Mouse (Mus musculus) heart, embryonic 14.5 days (tissue): ENCODE data around the gene Clip4. TPM values are rescaled to one million over a fixed set of nuclear protein-coding genes. Genes with fewer than 3 reads are reported as not detected.

Source experiments
- ATAC-seq: fragments of 200-750 bp; cut with Nextera tagmentation; 2 replicates; pipeline ENCODE4 v1.8.0; 2017; ENCODE audit warnings: low read depth, moderate TSS enrichment; ENCODE audit not compliant: insufficient number of reproducible peaks, insufficient read depth, low FRiP score
- H3K27ac ChIP-seq, 2 experiments: fragments of 200-500 bp in 1 of 2; fragments of 300-500 bp in 1 of 2; sonication (generic) in 1 of 2; replicated peaks in 1 of 2; 2 replicates each; pipeline ENCODE4 v1.5.1; 2012 to 2014; ENCODE audit warnings: low read depth in 2 of 2, low read length in 2 of 2, control low read depth in 1 of 2, mild to moderate bottlenecking in 1 of 2, mixed read lengths in 1 of 2; ENCODE audit not compliant: control insufficient read depth in 1 of 2, insufficient read depth in 1 of 2
- H3K27me3 ChIP-seq: fragments of 300-500 bp; sonication (generic); 2 replicates; pipeline ENCODE4 v1.6.1; 2014; ENCODE audit warnings: mild to moderate bottlenecking, low read length, control low read depth; ENCODE audit not compliant: control insufficient read depth, insufficient read depth
- H3K36me3 ChIP-seq: fragments of 300-500 bp; sonication (generic); 2 replicates; pipeline ENCODE4 v1.6.1; 2014; ENCODE audit warnings: mild to moderate bottlenecking, control low read depth, low read length, mixed read lengths; ENCODE audit not compliant: control insufficient read depth, insufficient read depth
- H3K4me1 ChIP-seq, 2 experiments: fragments of 200-500 bp in 1 of 2; fragments of 300-500 bp in 1 of 2; sonication (generic) in 1 of 2; 2 replicates each; pipeline ENCODE4 v1.6.1; 2012 to 2014; ENCODE audit warnings: low read length in 2 of 2, control low read depth in 1 of 2, mixed read lengths in 1 of 2; ENCODE audit not compliant: control insufficient read depth in 2 of 2, insufficient read depth in 2 of 2
- H3K4me2 ChIP-seq: fragments of 300-500 bp; sonication (generic); 2 replicates; pipeline ENCODE4 v1.6.1; 2014; ENCODE audit warnings: mild to moderate bottlenecking, low read length
- H3K4me3 ChIP-seq, 2 experiments: fragments of 200-500 bp in 1 of 2; fragments of 300-500 bp in 1 of 2; sonication (generic) in 1 of 2; 2 replicates each; pipeline ENCODE4 v1.5.1; 2012 to 2014; ENCODE audit warnings: low read length in 2 of 2, mild to moderate bottlenecking in 2 of 2, control low read depth in 1 of 2, low read depth in 1 of 2, moderate library complexity in 1 of 2; ENCODE audit not compliant: control insufficient read depth in 1 of 2, insufficient read depth in 1 of 2
- H3K9ac ChIP-seq: fragments of 300-500 bp; sonication (generic); 2 replicates; pipeline ENCODE4 v1.6.1; 2014; ENCODE audit warnings: mild to moderate bottlenecking, low read length
- H3K9me3 ChIP-seq: fragments of 300-500 bp; sonication (generic); 2 replicates; pipeline ENCODE4 v1.6.1; 2016; ENCODE audit warnings: low read length, control low read depth; ENCODE audit not compliant: control insufficient read depth
- WGBS: fragments of 180-500 bp; shearing (Covaris S2); extraction: QIAGEN DNeasy Blood & Tissue Kit; methylation state at CpG from one replicate; pipeline ENCODE4 v1.1.7; 2014; 5-methylcytosine and 5-hydroxymethylcytosine counted together
- polyA plus RNA-seq: library from polyadenylated mRNA; unstranded; fragments of >200 nt; fragmentation: Nextera tagmentation; extraction: Ambion mirVana; gene quantifications from 2 replicates; pipeline ENCODE4 v1.2.1, GENCODE M21; 2014

Clip4 gene
- polyA plus RNA-seq, 1 experiment from 2014 or later = 45.3 TPM

- Histone ChIP-seq H3K9ac (no peak overlapping the region), H3K4me3 (no peak overlapping the region), H3K36me3 (no peaks in the 10 kb centered on the region), H3K4me1 (peaks cover 0 to 3% of the 10 kb centered on the region in 2 experiments; a peak in 2 of 4 replicates), H3K4me2 (no peak overlapping the region), H3K27ac (no peak overlapping the region), H3K9me3 (peaks cover 6% of the 10 kb centered on the region; the same call in 1 of the 2 replicates), H3K27me3 (0 out of 2 replicates have a peak, but pooled peaks cover 2% of the 10 kb centered on the region)
- no peak for ATAC-seq
- 66% methylated on average over 3 of the region's 3 CpGs for WGBS
Observed at GRCm38 (mm10) chr17:71778696-71779095, 10.4 kb downstream of the Clip4 start.

GRCm38 (mm10) chr17:71780490-71780889 lies 12.2 kb downstream of the Clip4 start:
- H3K27ac ChIP-seq = no peak overlapping the region
- 0 out of 2 replicates have a peak, but pooled peaks cover 2% of the 10 kb centered on the region for H3K27me3 ChIP-seq
- peaks cover 0 to 13% of the 10 kb centered on the region in 2 experiments for H3K4me1 ChIP-seq
- no peak overlapping the region for H3K4me3 ChIP-seq
- no peak overlapping the region for H3K4me2 ChIP-seq
- WGBS = 91% methylated on average over 2 of the region's 2 CpGs
- ATAC-seq = no peak
- peaks cover 6% of the 10 kb centered on the region; the same call in 1 of the 2 replicates for H3K9me3 ChIP-seq
- H3K9ac ChIP-seq = no peak overlapping the region
- H3K36me3 ChIP-seq = no peaks in the 10 kb centered on the region

- H3K9ac ChIP-seq = no peak overlapping the region
- H3K36me3 ChIP-seq = no peaks in the 10 kb centered on the region
- no peak for ATAC-seq
- H3K27ac ChIP-seq = no peak overlapping the region
- no peak overlapping the region for H3K4me2 ChIP-seq
- 49% methylated on average over 4 of the region's 4 CpGs for WGBS
- no peak overlapping the region for H3K4me3 ChIP-seq
- H3K27me3 ChIP-seq = 0 out of 2 replicates have a peak, but pooled peaks cover 2% of the 10 kb centered on the region
- H3K9me3 ChIP-seq = peaks cover 6% of the 10 kb centered on the region; the same call in 1 of the 2 replicates
- peaks cover 0 to 13% of the 10 kb centered on the region in 2 experiments for H3K4me1 ChIP-seq
Observed at GRCm38 (mm10) chr17:71780945-71781344, 12.7 kb downstream of the Clip4 start.

GRCm38 (mm10) chr17:71782242-71782698 lies 14.0 kb downstream of the Clip4 start:
- Histone ChIP-seq H3K27me3 (0 out of 2 replicates have a peak, but pooled peaks cover 2% of the 10 kb centered on the region), H3K4me1 (peaks cover 0 to 13% of the 10 kb centered on the region in 2 experiments), H3K27ac (peak overlapping the region in 1 of 2 experiments; percentile 87; a peak in 3 of 4 replicates), H3K9me3 (peaks cover 6% of the 10 kb centered on the region; the same call in 1 of the 2 replicates), H3K9ac (peak overlapping the region; percentile 94), H3K4me3 (peak overlapping the region; percentile 56 to 83), H3K36me3 (no peaks in the 10 kb centered on the region), H3K4me2 (peak overlapping the region; percentile 69)
- WGBS = 0% methylated on average over 29 of the region's 29 CpGs
- ATAC-seq = peak; percentile 66

- Histone ChIP-seq H3K9me3 (peaks cover 6% of the 10 kb centered on the region; the same call in 1 of the 2 replicates), H3K4me3 (peak overlapping the region; percentile 56 to 83), H3K27ac (peak overlapping the region; percentile 87 to 91), H3K4me2 (peak overlapping the region; percentile 69), H3K4me1 (peaks cover 0 to 13% of the 10 kb centered on the region in 2 experiments), H3K9ac (peak overlapping the region; percentile 94), H3K27me3 (0 out of 2 replicates have a peak, but pooled peaks cover 2% of the 10 kb centered on the region), H3K36me3 (no peaks in the 10 kb centered on the region)
- WGBS = under 1% methylated on average over 40 of the region's 59 CpGs
- ATAC-seq = peak; percentile 51
Observed at GRCm38 (mm10) chr17:71782699-71783365, 14.6 kb downstream of the Clip4 start.

GRCm38 (mm10) chr17:71783366-71783735 lies 15.1 kb downstream of the Clip4 start:
- ATAC-seq = no peak
- peak overlapping the region; percentile 56 to 83 for H3K4me3 ChIP-seq
- 5% methylated on average over 10 of the region's 10 CpGs for WGBS
- peaks cover 0 to 13% of the 10 kb centered on the region in 2 experiments for H3K4me1 ChIP-seq
- H3K27ac ChIP-seq = peak overlapping the region; percentile 87 to 91
- 0 out of 2 replicates have a peak, but pooled peaks cover 2% of the 10 kb centered on the region for H3K27me3 ChIP-seq
- no peaks in the 10 kb centered on the region for H3K36me3 ChIP-seq
- H3K9me3 ChIP-seq = peaks cover 6% of the 10 kb centered on the region; the same call in 1 of the 2 replicates
- H3K9ac ChIP-seq = peak overlapping the region; percentile 94
- H3K4me2 ChIP-seq = peak overlapping the region; percentile 69

GRCm38 (mm10) chr17:71786456-71786855 lies 18.2 kb downstream of the Clip4 start:
- H3K27me3 ChIP-seq = 0 out of 2 replicates have a peak, but pooled peaks cover 2% of the 10 kb centered on the region
- no peak for ATAC-seq
- H3K4me1 ChIP-seq = peaks cover 0 to 13% of the 10 kb centered on the region in 2 experiments; a peak in 3 of 4 replicates
- no peaks in the 10 kb centered on the region for H3K9me3 ChIP-seq
- peaks cover 18% of the 10 kb centered on the region for H3K36me3 ChIP-seq
- H3K27ac ChIP-seq = no peak overlapping the region
- H3K9ac ChIP-seq = no peak overlapping the region
- H3K4me2 ChIP-seq = no peak overlapping the region
- H3K4me3 ChIP-seq = no peak overlapping the region
